11 mouse cellular contexts compared by ENCODE assay signal in the genomic region with DNA sequence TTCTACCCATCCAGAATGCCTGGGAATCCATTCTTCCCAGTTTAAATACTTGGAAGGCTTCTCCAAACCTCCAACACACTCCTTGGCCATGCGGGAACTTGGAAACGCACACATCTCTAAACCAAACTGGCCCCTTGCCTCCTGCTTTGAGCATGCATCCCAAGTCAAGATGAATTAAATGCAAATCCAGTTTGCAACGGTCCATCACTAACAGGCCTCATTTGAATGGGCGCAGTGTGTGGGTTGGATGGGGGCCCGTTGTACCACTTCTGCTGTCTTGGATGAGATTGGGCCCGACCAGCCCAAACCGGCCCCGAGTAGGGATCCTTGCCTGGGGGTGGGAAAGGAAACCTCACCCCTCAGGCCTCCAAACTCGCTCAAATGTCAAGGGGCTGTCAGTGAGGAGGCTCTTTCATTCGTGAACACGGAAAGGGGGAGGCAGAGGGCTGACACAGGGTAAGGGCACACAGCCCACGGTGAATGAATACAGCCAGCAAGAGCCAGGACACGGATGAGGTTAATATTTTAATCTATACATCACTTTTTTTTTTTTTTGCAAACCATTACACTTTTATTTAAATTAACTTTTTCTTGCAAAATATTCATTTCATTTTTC. TPM values are rescaled to one million over a fixed set of nuclear protein-coding genes. Genes with fewer than 3 reads are reported as not detected.
DNase-seq lines count a peak whose midpoint lies in the region; ATAC-seq lines count a peak whose summit lies in the region.
"Had no signal": no experiment of that assay in that cellular context is flagged by ENCODE, and none has a peak within 500 bp of the region (broad histone marks: within the 10 kb centered on the region; RNA-seq: fewer than 3 reads in every experiment).

No protein-coding gene starts in this region.

- no peak overlapping the region for H3K9ac ChIP-seq in forebrain, embryonic 13.5 days
- H3K9ac ChIP-seq in forebrain, embryonic 12.5 days, result no peak overlapping the region
- no peak overlapping the region for H3K9ac ChIP-seq in midbrain, embryonic 11.5 days (ENCODE audit: low read length)
- H3K9ac ChIP-seq: heart, embryonic 15.5 days had no signal

- H3K4me3 ChIP-seq in forebrain, embryonic 13.5 days, result no peak overlapping the region
- H3K4me3 ChIP-seq in forebrain, embryonic 12.5 days (replicated peaks), result no peak overlapping the region
- H3K4me3 ChIP-seq in midbrain, embryonic 11.5 days (ENCODE audit: low read depth, low read length), result no peak overlapping the region
- H3K4me3 ChIP-seq: heart, embryonic 15.5 days had no signal

- peak; percentile 73 to 79 for DNase-seq in right cerebral cortex, postnatal 10 days (ENCODE audit: low spot score in 2 of 2)
- DNase-seq in right cerebral cortex, postnatal 36 days (ENCODE audit: low spot score in 2 of 2), result no peak
- peak; percentile 91 for DNase-seq in midbrain, embryonic 11.5 days (ENCODE audit: low spot score, missing footprints)
- no peak for DNase-seq in kidney, postnatal 14 days
- no peak for DNase-seq in thymus, postnatal 25 days
- DNase-seq: kidney, adult 11 months had no signal

- no peak overlapping the region for H3K4me2 ChIP-seq in forebrain, embryonic 13.5 days
- no peak overlapping the region for H3K4me2 ChIP-seq in forebrain, embryonic 12.5 days
- H3K4me2 ChIP-seq in midbrain, embryonic 11.5 days, result no peak overlapping the region
- H3K4me2 ChIP-seq: heart, embryonic 15.5 days had no signal

- H3K36me3 ChIP-seq in forebrain, embryonic 13.5 days (ENCODE audit: poor library complexity, severe bottlenecking), result peaks cover 6% of the 10 kb centered on the region; the same call in 1 of the 2 replicates
- H3K36me3 ChIP-seq in forebrain, embryonic 12.5 days (replicated peaks), result peaks cover 19% of the 10 kb centered on the region; the same call in 1 of the 2 replicates
- peaks cover under 1% of the 10 kb centered on the region; the same call in 1 of the 2 replicates for H3K36me3 ChIP-seq in midbrain, embryonic 11.5 days (ENCODE audit: control insufficient read depth, insufficient read depth, low read length)

- peak; percentile 80 for ATAC-seq in forebrain, embryonic 13.5 days
- no peak for ATAC-seq in forebrain, embryonic 12.5 days (ENCODE audit: low FRiP score)
- ATAC-seq in midbrain, embryonic 11.5 days (ENCODE audit: low FRiP score), result peak; percentile 81
- no peak for ATAC-seq in granulocyte monocyte progenitor cell, adult 5-6 weeks (replicated peaks; ENCODE audit: poor library complexity, severe bottlenecking)

- H3K9me3 ChIP-seq in forebrain, embryonic 13.5 days (replicated peaks), result no peaks in the 10 kb centered on the region
- no peaks in the 10 kb centered on the region for H3K9me3 ChIP-seq in forebrain, embryonic 12.5 days
- H3K9me3 ChIP-seq in midbrain, embryonic 11.5 days (ENCODE audit: control insufficient read depth, low read length), result peaks cover 3% of the 10 kb centered on the region
- H3K9me3 ChIP-seq: heart, embryonic 15.5 days had no signal

- H3K27ac ChIP-seq in forebrain, embryonic 13.5 days, result peak overlapping the region; percentile 14; the same call in 1 of the 2 replicates
- H3K27ac ChIP-seq in forebrain, embryonic 12.5 days, result no peak overlapping the region
- H3K27ac ChIP-seq in midbrain, embryonic 11.5 days (ENCODE audit: low read depth, low read length), result peak overlapping the region; percentile 22; the same call in 1 of the 2 replicates
- H3K27ac ChIP-seq: heart, embryonic 15.5 days; macrophage had no signal

- H3K27me3 ChIP-seq in forebrain, embryonic 13.5 days, result no peaks in the 10 kb centered on the region
- H3K27me3 ChIP-seq in forebrain, embryonic 12.5 days, result no peaks in the 10 kb centered on the region
- no peaks in the 10 kb centered on the region for H3K27me3 ChIP-seq in midbrain, embryonic 11.5 days (ENCODE audit: control insufficient read depth, insufficient read depth, low read length)
- H3K27me3 ChIP-seq: heart, embryonic 15.5 days had no signal

- WGBS in forebrain, embryonic 13.5 days, result 45% methylated on average over 13 of the region's 13 CpGs
- WGBS in forebrain, embryonic 12.5 days, result 54% methylated on average over 13 of the region's 13 CpGs
- WGBS in midbrain, embryonic 11.5 days, result 22% methylated on average over 13 of the region's 13 CpGs

- peaks cover 21% of the 10 kb centered on the region for H3K4me1 ChIP-seq in forebrain, embryonic 13.5 days
- peaks cover 36% of the 10 kb centered on the region for H3K4me1 ChIP-seq in forebrain, embryonic 12.5 days
- H3K4me1 ChIP-seq in midbrain, embryonic 11.5 days (ENCODE audit: control insufficient read depth, insufficient read depth, low read length), result peaks cover 29% of the 10 kb centered on the region

RNA-seq across cellular contexts. Expression of gene Gm4353, which starts 38.7 kb away (rescaled TPM):
- polyA plus RNA-seq in forebrain, embryonic 13.5 days (2015; fragmentation: Nextera tagmentation; extraction: Ambion mirVana), result 0.57 and 1.6 TPM in 2 replicates
- polyA plus RNA-seq in forebrain, embryonic 12.5 days (2016; fragmentation: Nextera tagmentation; extraction: Ambion mirVana), result 0.68 TPM in 2 replicates
- 0.36 and 0.66 TPM in 2 replicates for polyA plus RNA-seq in midbrain, embryonic 11.5 days (2014; fragmentation: Nextera tagmentation; extraction: Ambion mirVana)
- total RNA-seq in granulocyte monocyte progenitor cell, adult 5-6 weeks (2014; fragmentation: Nextera tagmentation), result 0.77 and 0.81 TPM in 2 replicates
- total RNA-seq in granulocyte monocyte progenitor cell, adult 5-6 weeks (2017), result 2.8 and 2.9 TPM in 2 replicates

Comparison
In these comparisons a context has a peak if more than half of its experiments do, and no peak if none do; other contexts are left out.
1. ATAC-seq: peak in forebrain, embryonic 13.5 days (single experiment) and midbrain, embryonic 11.5 days (single experiment); none in forebrain, embryonic 12.5 days (single experiment) and granulocyte monocyte progenitor cell, adult 5-6 weeks (single experiment).
2. DNase-seq: peak in right cerebral cortex, postnatal 10 days (2 of 2) and midbrain, embryonic 11.5 days (single experiment); none in right cerebral cortex, postnatal 36 days (0 of 2), kidney, postnatal 14 days (single experiment) and thymus, postnatal 25 days (single experiment).